Mouse (Mus musculus): Measurements from ENCODE around the gene Lyl1.

DNA sequence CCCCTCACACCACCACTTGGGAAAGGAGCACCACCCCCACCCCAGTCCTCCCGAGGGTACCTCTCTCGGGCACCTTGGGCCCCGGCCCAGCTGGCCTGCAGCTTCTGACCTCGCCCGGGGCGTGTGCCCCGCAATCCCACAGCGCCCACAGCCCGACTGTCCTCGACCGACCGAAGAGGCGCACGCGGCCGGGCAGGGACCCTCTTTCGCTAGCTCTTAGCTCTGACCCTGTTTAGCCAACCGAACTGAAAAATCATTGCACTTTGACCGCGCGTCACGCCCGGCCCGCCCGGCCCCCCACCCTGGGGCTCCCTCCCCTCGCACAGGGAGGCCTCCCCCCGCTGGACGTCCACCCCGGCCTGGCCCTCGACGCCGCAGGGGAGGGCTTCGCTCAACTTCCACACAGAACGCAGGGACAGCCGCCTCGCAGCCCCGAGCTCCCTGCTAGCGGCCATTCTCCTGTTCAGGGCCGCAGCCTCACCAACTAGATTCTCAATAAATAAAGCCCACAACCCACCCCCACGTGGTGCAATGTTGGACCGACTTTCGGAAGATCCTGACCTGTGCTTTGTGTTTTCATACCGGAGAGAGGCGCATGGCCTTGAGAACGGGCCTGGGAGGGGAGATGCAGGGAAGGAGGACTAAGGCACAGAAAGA, 5.5 kb downstream of the Lyl1 start:
- TF ChIP-seq CTCF (IDR thresholded peaks at IDR 0.05; ENCODE audit: low read depth, low read length), result no peak
- no peak for TF ChIP-seq GATA1 (IDR thresholded peaks at IDR 0.05; ENCODE audit: borderline replicate concordance, low read length)
- peak; percentile 6; the same call in 1 of the 2 replicates for TF ChIP-seq POLR2AphosphoS5 (IDR thresholded peaks at IDR 0.05; ENCODE audit: insufficient replicate concordance, low read depth, low read length)
- no peak for TF ChIP-seq TAL1 (conservative IDR thresholded peaks at IDR 0.05; ENCODE audit: low read depth, low read length)
- no peak for TF ChIP-seq GATA2 (IDR thresholded peaks at IDR 0.05; ENCODE audit: borderline replicate concordance, low read depth, low read length)
